Mouse (Mus musculus) lung, adult 18-20 months (tissue): ENCODE measurements at regions not wholly inside any gene's neighbourhood (a gene's known extent, or its start where the extent isn't known, plus 50 kb on each side); places are given as distances from the start of the nearest gene placed in this dataset.

Source experiments
- DNase-seq, 2 experiments: peaks; one replicate each; pipeline ENCODE4 v3.0.0; 2022; ENCODE audit warnings: mixed read lengths in 2 of 2

- DNase-seq: no peak
Measured at GRCm38 (mm10) chr10:16438414-16438813, 1284.6 kb upstream of the Cited2 start.

- DNase-seq: no peak
Measured at GRCm38 (mm10) chr10:16440932-16441640, 1281.9 kb upstream of the Cited2 start.

GRCm38 (mm10) chr10:16441661-16442072 is 1281.4 kb upstream of the Cited2 start:
- no peak for DNase-seq

GRCm38 (mm10) chr10:16443901-16444300 is 1279.1 kb upstream of the Cited2 start:
- no peak for DNase-seq

GRCm38 (mm10) chr10:16467935-16468334 is 1255.1 kb upstream of the Cited2 start:
- DNase-seq: no peak

GRCm38 (mm10) chr10:16469711-16470110 is 1253.3 kb upstream of the Cited2 start:
- no peak for DNase-seq

- DNase-seq: no peak
Measured at GRCm38 (mm10) chr10:16473952-16474521, 1249.0 kb upstream of the Cited2 start.

- DNase-seq: no peak
Measured at GRCm38 (mm10) chr10:16498580-16498979, 1224.4 kb upstream of the Cited2 start.

- DNase-seq: no peak
Measured at GRCm38 (mm10) chr10:16507681-16508080, 1215.3 kb upstream of the Cited2 start.

- DNase-seq: no peak
Measured at GRCm38 (mm10) chr10:16508161-16508560, 1214.9 kb upstream of the Cited2 start.

GRCm38 (mm10) chr10:16514656-16515055 is 1208.4 kb upstream of the Cited2 start:
- no peak for DNase-seq

GRCm38 (mm10) chr10:16521895-16522294 is 1201.1 kb upstream of the Cited2 start:
- DNase-seq: no peak

- DNase-seq: no peak
Measured at GRCm38 (mm10) chr10:16524101-16524500, 1198.9 kb upstream of the Cited2 start.

GRCm38 (mm10) chr10:16527693-16528092 is 1195.3 kb upstream of the Cited2 start:
- no peak for DNase-seq

- no peak for DNase-seq
Measured at GRCm38 (mm10) chr10:16537660-16538059, 1185.4 kb upstream of the Cited2 start.

GRCm38 (mm10) chr10:16538379-16538778 is 1184.6 kb upstream of the Cited2 start:
- DNase-seq: no peak

- DNase-seq: peak in 1 of 2 experiments; percentile 12
Measured at GRCm38 (mm10) chr10:16545445-16545844, 1177.6 kb upstream of the Cited2 start.

- DNase-seq: peak; percentile 38 to 44
Measured at GRCm38 (mm10) chr10:16552861-16553635, 1170.0 kb upstream of the Cited2 start.

GRCm38 (mm10) chr10:16574568-16574967 is 1148.5 kb upstream of the Cited2 start:
- no peak for DNase-seq

GRCm38 (mm10) chr10:16578554-16579078 is 1144.4 kb upstream of the Cited2 start:
- DNase-seq: no peak

GRCm38 (mm10) chr10:16580200-16580599 is 1142.8 kb upstream of the Cited2 start:
- DNase-seq: no peak

- DNase-seq: no peak
Measured at GRCm38 (mm10) chr10:16588833-16589232, 1134.2 kb upstream of the Cited2 start.

- peak in 1 of 2 experiments; percentile 3 for DNase-seq
Measured at GRCm38 (mm10) chr10:16589399-16589798, 1133.6 kb upstream of the Cited2 start.

- no peak for DNase-seq
Measured at GRCm38 (mm10) chr10:16592870-16593269, 1130.1 kb upstream of the Cited2 start.
